Mouse (Mus musculus): ENCODE data around the gene Nup93.
A peak's percentile ranks its signal among the peaks of the same experiment; 100 is the strongest.

DNA sequence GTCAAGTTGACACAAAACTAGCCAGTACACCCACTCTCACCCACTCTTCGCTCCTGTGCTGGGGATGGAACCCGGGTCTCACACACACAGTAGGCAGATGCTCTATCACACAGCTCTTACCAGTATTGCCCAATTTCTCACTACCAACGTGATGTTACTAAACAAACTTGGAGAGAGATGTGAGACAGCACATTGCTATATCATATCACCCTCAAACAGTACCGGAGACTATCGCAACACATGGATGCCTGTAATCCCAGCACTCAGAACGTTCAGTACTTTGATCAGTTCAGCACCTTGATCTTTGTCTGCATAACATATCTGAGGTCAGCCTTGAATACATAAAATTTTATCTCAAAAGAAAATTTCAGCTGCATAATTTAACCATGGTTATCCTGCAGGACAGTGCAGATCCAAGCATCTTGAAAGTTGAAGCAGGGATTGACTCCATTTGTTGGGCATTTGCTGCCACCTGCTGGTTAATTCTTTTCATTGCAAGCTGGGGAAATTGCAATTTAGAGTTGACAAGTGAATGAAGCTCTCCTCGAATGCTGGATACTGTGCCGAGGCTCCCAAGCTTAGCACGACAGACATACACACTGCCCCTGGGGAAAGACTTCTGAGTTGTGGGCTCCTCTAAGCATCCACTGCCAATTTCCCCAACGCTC, 15.0 kb upstream of the Nup93 start:
- TF ChIP-seq CTCF (IDR thresholded peaks at IDR 0.05; ENCODE audit: borderline replicate concordance, insufficient read depth, low read depth, low read length) (peak; percentile 67), POLR2A (IDR thresholded peaks at IDR 0.05; ENCODE audit: borderline replicate concordance, insufficient read depth, low read length) (no peak)

Data from cerebellum, adult 2 months (tissue).